Mouse (Mus musculus): Measurements from ENCODE around the gene Abcb4. TPM values are rescaled to one million over a fixed set of nuclear protein-coding genes. Genes with fewer than 3 reads are reported as not detected.

Abcb4 gene
- polyA plus RNA-seq, 1 experiment from 2014 or later = 0.29 TPM

DNA sequence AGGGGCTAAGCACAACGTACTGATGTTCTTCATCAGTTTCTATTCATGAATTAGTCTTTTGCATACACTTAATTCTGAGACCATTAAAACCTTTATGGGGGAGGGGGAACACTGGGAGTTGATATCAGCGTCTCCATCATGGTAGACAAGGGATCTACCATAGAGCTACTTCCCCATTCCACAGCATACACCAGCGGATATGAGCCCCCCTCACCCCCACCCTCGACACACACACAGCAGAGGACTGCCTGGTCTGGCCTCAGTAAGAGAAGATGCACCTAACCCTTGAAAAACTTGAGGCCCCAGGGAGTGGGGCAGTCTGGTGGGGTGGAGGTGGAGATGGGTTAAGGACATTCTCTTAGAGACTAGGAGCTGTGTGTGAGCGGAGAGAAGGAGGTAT, 15.7 kb upstream of the Abcb4 start:
- no peaks in the 10 kb centered on the region for H3K4me1 ChIP-seq
- H3K4me3 ChIP-seq = no peak overlapping the region
- H3K9me3 ChIP-seq = no peaks in the 10 kb centered on the region
- no peak overlapping the region for H3K27ac ChIP-seq
- DNase-seq (ENCODE audit: extremely low spot score, low spot score) = no peak
- 81% methylated on average over 5 of the region's 5 CpGs for WGBS
- no peaks in the 10 kb centered on the region for H3K36me3 ChIP-seq (replicated peaks)
- no peaks in the 10 kb centered on the region for H3K27me3 ChIP-seq (ENCODE audit: poor library complexity, severe bottlenecking)

DNA sequence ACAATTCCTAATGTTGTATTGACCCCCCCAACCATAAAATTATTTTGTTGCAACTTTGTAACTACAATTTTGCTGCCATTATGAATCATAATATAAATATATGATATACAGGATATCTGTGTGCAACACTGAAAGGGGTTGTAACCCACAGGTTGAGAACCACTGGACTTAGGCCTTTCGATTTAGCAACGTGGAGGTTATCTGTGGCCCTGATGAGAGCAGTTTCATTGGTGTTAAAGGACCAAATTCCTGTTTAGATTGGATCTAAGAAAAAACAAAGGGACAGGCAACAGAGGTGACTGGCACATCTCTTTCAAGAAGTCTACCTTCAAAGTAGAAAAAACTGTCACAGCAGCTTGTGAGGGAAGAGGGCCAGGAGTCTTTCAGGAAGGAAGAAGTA, 7.7 kb upstream of the Abcb4 start:
- Histone ChIP-seq H3K4me1 (no peaks in the 10 kb centered on the region), H3K36me3 (replicated peaks) (no peaks in the 10 kb centered on the region), H3K27me3 (ENCODE audit: poor library complexity, severe bottlenecking) (no peaks in the 10 kb centered on the region), H3K9me3 (peaks cover 5% of the 10 kb centered on the region; the same call in 1 of the 2 replicates), H3K27ac (no peak overlapping the region), H3K4me3 (no peak overlapping the region)
- 81% methylated on average over 2 of the region's 2 CpGs for WGBS
- no peak for DNase-seq (ENCODE audit: extremely low spot score, low spot score)

DNA sequence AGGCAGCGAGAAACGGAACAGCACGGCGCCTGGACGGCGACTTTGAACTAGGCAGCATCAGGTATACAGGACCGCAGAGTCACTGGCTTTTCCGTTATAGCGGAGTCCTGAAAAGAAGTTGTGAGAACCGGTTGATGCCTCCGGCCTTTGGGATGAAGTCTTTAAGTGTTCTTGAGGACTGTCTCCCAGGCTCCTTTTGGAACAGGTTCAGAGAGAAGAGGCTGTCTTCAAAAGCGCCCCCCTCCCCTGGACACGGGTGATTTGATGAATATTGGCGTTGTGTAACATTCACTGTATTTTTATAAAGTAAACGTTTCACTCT, 548 bp downstream of the Abcb4 start:
- peak overlapping the region; percentile 83 for H3K27ac ChIP-seq
- H3K27me3 ChIP-seq (ENCODE audit: poor library complexity, severe bottlenecking) = peaks cover 48% of the 10 kb centered on the region
- H3K4me1 ChIP-seq = peaks cover 22% of the 10 kb centered on the region
- peak overlapping the region; percentile 76 for H3K4me3 ChIP-seq
- WGBS = 10% methylated on average over 15 of the region's 15 CpGs
- no peaks in the 10 kb centered on the region for H3K36me3 ChIP-seq (replicated peaks)
- H3K9me3 ChIP-seq = peaks cover 10% of the 10 kb centered on the region
- DNase-seq (ENCODE audit: extremely low spot score, low spot score) = no peak

DNA sequence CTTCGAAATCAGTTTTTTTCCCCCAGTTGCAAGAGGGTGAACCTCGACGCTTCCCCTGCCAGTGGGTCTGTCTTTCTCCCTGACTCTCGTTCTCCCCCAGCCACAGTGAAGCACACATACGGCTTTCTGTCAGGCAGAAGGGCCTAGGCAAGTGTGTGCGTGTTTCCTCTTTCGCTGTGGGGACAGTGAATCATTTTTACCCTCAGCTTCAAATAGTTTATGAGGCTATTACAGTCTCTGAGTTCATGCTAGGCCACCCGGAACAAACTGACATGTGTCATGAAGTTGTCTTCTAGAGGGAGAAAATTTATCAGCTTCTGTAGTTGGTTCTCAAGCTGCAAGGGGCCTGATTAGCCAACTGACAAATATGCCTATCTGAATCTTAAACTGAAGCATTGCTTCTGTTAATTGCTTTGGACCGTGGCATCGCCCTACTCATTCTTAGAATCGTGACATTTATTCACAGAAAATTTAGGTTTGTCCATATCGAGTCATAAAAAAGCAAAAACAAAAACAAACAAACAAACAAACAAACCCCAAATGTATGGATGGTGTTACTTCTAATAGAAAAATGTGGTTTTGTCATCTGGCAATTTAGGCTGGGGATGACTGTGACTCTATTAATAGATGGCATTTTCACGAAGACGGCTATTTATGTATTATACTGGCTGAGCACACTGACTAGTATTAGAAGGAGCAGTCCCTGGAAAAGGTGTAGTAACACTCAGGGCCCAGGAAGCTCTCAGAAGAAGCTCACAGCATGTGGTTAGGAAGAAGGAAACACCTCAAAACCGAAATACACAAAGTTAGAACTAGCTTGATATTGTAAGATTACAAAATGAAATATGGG, 1.3 kb downstream of the Abcb4 start:
- 74% methylated on average over 15 of the region's 15 CpGs for WGBS
- no peak for DNase-seq (ENCODE audit: extremely low spot score, low spot score)
- Histone ChIP-seq H3K36me3 (replicated peaks) (no peaks in the 10 kb centered on the region), H3K4me3 (no peak overlapping the region), H3K27ac (no peak overlapping the region), H3K9me3 (peaks cover 10% of the 10 kb centered on the region), H3K4me1 (peaks cover 23% of the 10 kb centered on the region), H3K27me3 (ENCODE audit: poor library complexity, severe bottlenecking) (peaks cover 48% of the 10 kb centered on the region)

DNA sequence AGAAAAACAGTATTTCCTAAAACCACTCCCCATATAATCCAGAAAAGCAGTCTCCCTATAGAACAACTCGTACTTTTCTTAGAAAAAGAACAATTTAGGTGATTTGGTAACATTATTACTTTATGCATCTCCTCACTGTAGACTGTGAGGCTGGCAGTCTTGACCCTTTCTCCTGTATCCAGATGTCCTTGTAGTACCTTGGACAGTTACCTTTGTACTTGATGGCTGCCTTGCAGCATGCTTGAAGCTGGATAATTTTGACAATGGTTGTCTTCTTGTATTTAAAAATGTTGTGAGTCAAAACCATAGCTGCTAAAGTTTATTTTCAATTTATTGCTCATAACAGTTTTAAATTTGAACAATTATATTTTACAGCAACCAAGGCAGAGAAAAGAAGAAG, 2.7 kb downstream of the Abcb4 start:
- DNase-seq (ENCODE audit: extremely low spot score, low spot score) = no peak
- Histone ChIP-seq H3K4me3 (no peak overlapping the region), H3K27ac (no peak overlapping the region), H3K9me3 (peaks cover 1% of the 10 kb centered on the region), H3K27me3 (ENCODE audit: poor library complexity, severe bottlenecking) (peaks cover 48% of the 10 kb centered on the region), H3K4me1 (peaks cover 23% of the 10 kb centered on the region), H3K36me3 (replicated peaks) (no peaks in the 10 kb centered on the region)
- WGBS = 75% methylated on average over 1 of the region's 1 CpGs

DNA sequence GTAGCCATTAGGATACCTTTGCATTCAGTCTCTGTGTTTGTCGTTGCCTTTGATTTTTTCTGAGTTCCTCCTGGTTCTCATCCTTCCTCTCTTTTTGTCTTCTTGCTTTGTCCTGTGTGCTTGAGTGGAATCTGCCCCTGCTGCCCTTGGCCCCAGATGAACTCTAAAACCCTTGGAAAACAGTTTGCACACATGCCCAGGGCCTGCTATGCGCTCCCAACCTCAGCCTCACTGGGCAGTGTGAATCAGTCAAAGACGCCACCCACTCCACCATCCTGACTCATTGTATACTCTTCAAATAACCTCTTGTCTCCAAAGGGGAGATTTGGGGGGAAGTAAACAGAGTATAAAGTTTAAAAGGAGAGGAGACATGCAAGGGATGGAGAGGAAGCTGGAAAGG, 4.7 kb downstream of the Abcb4 start:
- DNase-seq (ENCODE audit: extremely low spot score, low spot score) = no peak
- peaks cover 19% of the 10 kb centered on the region for H3K4me1 ChIP-seq
- no peaks in the 10 kb centered on the region for H3K36me3 ChIP-seq (replicated peaks)
- no peak overlapping the region for H3K27ac ChIP-seq
- H3K9me3 ChIP-seq = no peaks in the 10 kb centered on the region
- peaks cover 29% of the 10 kb centered on the region for H3K27me3 ChIP-seq (ENCODE audit: poor library complexity, severe bottlenecking)
- H3K4me3 ChIP-seq = no peak overlapping the region
- 68% methylated on average over 3 of the region's 3 CpGs for WGBS

DNA sequence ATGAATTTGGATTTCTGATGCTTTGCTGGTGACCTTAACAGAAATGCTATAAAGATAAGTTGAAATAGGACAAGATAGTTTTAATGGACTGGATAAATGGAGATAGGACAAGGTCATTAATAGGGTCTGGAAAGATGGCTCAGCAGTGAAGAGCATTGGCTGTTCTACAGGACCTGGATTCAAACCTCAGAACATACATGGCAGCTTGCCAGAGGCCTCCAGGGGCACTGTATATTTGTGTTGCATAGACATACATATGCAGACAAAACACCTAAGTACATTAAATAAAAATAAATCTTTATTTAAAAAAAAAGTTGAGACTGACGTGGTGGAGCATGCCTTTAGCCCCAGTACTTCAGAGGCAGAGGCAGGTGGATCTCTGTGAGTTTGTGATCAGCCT, 7.5 kb downstream of the Abcb4 start:
- Histone ChIP-seq H3K4me1 (peaks cover 17% of the 10 kb centered on the region), H3K9me3 (no peaks in the 10 kb centered on the region), H3K27me3 (ENCODE audit: poor library complexity, severe bottlenecking) (peaks cover 2% of the 10 kb centered on the region; the same call in 1 of the 2 replicates), H3K27ac (no peak overlapping the region), H3K4me3 (no peak overlapping the region), H3K36me3 (replicated peaks) (no peaks in the 10 kb centered on the region)
- 73% methylated on average over 1 of the region's 1 CpGs for WGBS
- no peak for DNase-seq (ENCODE audit: extremely low spot score, low spot score)

DNA sequence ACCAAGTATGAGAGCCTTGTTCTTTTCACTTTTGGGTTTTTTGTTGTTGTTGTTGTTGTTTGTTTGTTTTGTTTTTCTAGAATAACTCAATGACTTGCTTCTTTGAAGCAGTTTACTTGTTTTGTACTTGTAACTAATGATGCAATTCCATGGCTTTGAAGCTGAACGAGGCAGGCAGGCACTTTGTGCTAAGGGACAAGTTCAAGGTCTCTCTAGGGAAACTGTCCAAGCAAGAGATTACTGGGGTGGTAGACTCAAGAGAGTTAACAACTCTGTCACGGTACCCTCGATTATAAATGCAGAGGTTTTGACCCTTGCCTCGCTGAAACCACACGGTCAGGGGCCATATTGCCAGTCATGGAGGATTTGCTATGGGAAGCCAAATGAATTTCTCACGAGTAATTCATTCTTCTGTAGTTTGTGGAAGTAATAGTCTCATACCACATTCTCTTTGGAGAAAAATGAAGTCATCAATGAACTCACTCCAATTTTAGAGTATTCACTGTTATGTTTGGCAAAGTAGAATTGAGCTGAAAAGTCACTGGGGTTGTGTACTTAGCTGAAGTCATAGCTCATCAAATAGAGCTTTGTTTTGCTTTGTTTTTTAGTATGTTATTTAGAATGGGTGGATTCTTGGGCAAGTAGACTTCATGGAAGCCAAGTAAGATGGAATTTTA, 8.8 kb downstream of the Abcb4 start:
- peaks cover 17% of the 10 kb centered on the region for H3K4me1 ChIP-seq
- no peak overlapping the region for H3K27ac ChIP-seq
- H3K4me3 ChIP-seq = no peak overlapping the region
- no peaks in the 10 kb centered on the region for H3K27me3 ChIP-seq (ENCODE audit: poor library complexity, severe bottlenecking)
- no peaks in the 10 kb centered on the region for H3K36me3 ChIP-seq (replicated peaks)
- DNase-seq (ENCODE audit: extremely low spot score, low spot score) = no peak
- no peaks in the 10 kb centered on the region for H3K9me3 ChIP-seq
- WGBS = 85% methylated on average over 6 of the region's 6 CpGs

DNA sequence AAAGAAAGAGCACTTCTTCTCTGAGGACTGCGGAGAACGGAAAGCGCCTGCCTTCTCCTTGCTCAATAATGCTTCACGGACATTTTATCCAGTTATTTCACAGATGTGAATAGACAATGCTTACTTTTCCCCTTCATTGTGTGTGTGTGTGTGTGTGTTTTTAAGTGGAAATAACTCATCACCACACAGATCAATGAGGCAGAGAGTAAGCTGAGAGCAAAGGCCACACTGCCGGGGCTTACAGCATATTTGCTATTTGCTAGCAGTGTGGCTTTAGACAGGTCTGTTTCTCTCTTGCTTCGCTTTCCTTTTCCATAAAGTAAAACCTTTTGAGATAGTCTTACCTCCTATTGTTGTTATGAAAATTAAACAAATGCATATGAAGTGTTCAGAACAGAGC, 11.0 kb downstream of the Abcb4 start:
- Histone ChIP-seq H3K4me3 (no peak overlapping the region), H3K27me3 (ENCODE audit: poor library complexity, severe bottlenecking) (no peaks in the 10 kb centered on the region), H3K9me3 (no peaks in the 10 kb centered on the region), H3K36me3 (replicated peaks) (no peaks in the 10 kb centered on the region), H3K4me1 (peaks cover 5% of the 10 kb centered on the region; the same call in 1 of the 2 replicates), H3K27ac (no peak overlapping the region)
- DNase-seq (ENCODE audit: extremely low spot score, low spot score) = no peak
- 63% methylated on average over 6 of the region's 6 CpGs for WGBS

DNA sequence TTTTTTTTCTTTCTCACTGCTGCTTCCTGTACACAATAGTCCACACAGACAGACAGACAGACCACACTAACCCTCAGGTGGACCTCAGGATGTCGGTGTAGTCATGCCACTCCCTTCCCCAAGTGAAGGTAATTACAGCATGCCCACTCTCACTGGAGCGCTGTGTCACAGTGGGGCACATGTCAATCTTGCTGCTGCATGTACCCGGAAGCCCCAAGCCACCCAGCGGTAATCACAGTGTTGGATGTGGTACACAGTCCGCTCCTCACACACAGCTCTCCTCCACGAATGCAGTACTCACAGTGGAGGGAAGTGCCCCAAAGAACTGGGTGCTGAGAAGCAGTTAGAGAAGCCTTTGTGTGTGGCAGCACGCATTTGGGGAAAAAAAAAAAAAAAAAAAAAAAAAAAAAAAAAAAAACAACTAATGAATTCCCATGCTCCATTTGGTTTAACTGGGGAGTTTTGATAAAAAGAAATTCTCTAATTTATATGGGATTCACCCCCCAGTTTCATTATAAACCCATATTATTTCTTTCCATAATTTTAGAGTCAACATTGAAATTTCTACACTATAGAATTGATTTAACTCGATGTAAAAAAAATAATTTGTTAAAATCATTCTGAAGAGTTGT, 18.2 kb downstream of the Abcb4 start:
- WGBS = 81% methylated on average over 8 of the region's 8 CpGs
- H3K27me3 ChIP-seq (ENCODE audit: poor library complexity, severe bottlenecking) = no peaks in the 10 kb centered on the region
- H3K9me3 ChIP-seq = no peaks in the 10 kb centered on the region; the same call in 1 of the 2 replicates
- no peak overlapping the region for H3K27ac ChIP-seq
- H3K36me3 ChIP-seq (replicated peaks) = no peaks in the 10 kb centered on the region
- no peaks in the 10 kb centered on the region for H3K4me1 ChIP-seq
- no peak overlapping the region for H3K4me3 ChIP-seq
- DNase-seq (ENCODE audit: extremely low spot score, low spot score) = no peak

DNA sequence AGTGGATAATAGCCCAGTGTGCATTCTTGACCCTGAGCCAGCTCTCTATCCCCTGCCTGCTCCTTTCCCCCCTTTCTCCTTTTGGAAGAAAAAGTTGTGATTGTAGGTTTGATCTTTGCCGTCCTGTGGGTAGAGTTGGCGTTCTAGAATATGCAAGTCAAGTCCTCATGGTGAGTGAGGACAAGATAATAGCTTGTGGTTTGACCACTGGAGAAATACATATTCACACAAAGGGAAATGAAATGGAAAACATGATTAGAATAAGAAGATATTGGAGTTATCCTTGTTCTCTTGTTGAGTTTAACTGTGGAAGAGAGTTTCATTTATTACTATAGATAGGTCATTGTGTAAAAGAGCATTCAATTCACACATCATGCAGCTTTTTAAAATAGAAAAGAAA, 22.9 kb downstream of the Abcb4 start:
- Histone ChIP-seq H3K9me3 (no peaks in the 10 kb centered on the region; the same call in 1 of the 2 replicates), H3K27me3 (ENCODE audit: poor library complexity, severe bottlenecking) (no peaks in the 10 kb centered on the region), H3K4me1 (no peaks in the 10 kb centered on the region), H3K4me3 (no peak overlapping the region), H3K27ac (no peak overlapping the region), H3K36me3 (replicated peaks) (no peaks in the 10 kb centered on the region)
- 86% methylated on average over 2 of the region's 2 CpGs for WGBS
- DNase-seq (ENCODE audit: extremely low spot score, low spot score) = no peak

DNA sequence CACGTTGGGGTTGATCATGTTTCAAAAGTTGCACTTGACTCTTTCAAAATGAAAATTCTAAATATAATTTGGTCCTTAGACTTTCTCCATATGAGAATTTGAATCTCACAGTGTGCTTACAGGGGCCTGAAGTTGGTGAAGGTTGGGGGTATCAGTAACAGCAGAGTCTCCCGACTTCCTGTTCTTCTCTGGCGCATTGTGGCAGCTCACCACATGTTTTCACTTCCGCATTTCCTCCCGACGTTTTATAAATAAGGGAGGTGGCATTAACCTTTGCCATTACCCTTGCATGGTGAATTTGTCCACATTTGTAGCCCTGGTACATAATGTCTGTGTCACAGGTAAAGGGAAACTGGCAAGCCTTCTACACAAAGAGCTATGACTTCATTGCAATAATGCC, 23.6 kb downstream of the Abcb4 start:
- WGBS = 68% methylated on average over 6 of the region's 6 CpGs
- no peaks in the 10 kb centered on the region for H3K27me3 ChIP-seq (ENCODE audit: poor library complexity, severe bottlenecking)
- H3K9me3 ChIP-seq = no peaks in the 10 kb centered on the region; the same call in 1 of the 2 replicates
- no peak overlapping the region for H3K27ac ChIP-seq
- no peaks in the 10 kb centered on the region for H3K4me1 ChIP-seq
- no peak overlapping the region for H3K4me3 ChIP-seq
- no peaks in the 10 kb centered on the region for H3K36me3 ChIP-seq (replicated peaks)
- no peak for DNase-seq (ENCODE audit: extremely low spot score, low spot score)

DNA sequence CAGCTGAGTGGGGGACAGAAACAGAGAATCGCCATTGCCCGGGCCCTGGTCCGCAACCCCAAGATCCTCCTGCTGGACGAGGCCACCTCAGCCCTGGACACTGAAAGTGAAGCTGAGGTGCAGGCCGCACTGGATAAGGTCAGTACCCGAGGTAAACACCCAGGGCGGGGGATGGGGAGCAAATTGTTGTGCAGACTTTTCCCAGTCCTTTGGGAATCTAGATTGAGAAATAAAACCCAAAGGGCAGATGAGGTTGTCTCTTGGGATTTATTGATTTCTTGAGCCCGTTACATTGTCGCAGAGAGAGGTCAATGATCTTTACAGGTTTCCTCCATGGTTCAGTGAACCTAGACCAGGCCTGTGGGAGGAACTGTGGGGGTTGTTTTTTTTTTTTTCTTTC, 34.9 kb downstream of the Abcb4 start:
- Histone ChIP-seq H3K4me3 (no peak overlapping the region), H3K27me3 (ENCODE audit: poor library complexity, severe bottlenecking) (no peaks in the 10 kb centered on the region), H3K9me3 (peaks cover 8% of the 10 kb centered on the region; the same call in 1 of the 2 replicates), H3K27ac (no peak overlapping the region), H3K4me1 (no peaks in the 10 kb centered on the region), H3K36me3 (replicated peaks) (no peaks in the 10 kb centered on the region)
- 89% methylated on average over 9 of the region's 9 CpGs for WGBS
- no peak for DNase-seq (ENCODE audit: extremely low spot score, low spot score)

Data from forebrain, embryonic 10.5 days (tissue).